Mouse (Mus musculus): Measurements from ENCODE around the gene Cxcl16.

GRCm38 (mm10) chr11:70465824-70466223 lies 6.0 kb upstream of the Cxcl16 start:
- TF ChIP-seq CTCF (IDR thresholded peaks at IDR 0.05; ENCODE audit: low read depth) (no peak), EP300 (IDR thresholded peaks at IDR 0.05; ENCODE audit: low read depth) (no peak)
